Mouse (Mus musculus): ENCODE data around the gene Ddias.

DNA sequence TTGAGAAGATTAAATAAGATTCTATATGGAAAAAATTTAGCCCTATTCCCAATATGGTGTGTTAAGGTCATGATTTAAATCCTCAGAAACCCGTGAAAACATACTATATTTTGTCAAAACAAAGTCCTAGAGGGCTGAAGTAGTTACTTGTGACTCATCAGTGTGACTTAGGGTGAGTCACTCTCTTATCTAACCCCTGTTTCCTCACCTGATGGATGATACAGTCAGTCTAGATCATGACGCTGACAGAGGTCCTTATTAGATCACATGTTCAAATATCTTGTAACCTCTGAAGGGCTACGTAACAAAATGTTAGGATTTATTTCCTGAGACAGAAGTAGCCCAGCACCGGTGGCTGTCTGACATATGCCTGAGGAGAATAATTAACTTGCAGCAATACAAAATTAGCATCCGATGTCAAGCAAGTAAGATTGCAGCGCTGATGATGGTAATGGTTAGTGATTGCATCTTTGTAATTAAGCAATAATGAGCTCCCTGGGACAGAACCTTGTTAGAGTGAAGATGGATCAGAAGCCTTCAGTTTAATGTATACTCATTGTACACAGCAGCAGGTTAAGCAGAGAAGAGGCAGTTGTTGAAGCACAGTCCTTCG lies 62.3 kb downstream of the Ddias start:
- TF ChIP-seq CTCF (IDR thresholded peaks at IDR 0.05; ENCODE audit: insufficient read depth, low read depth, low read length), result no peak
- no peak for TF ChIP-seq POLR2A (IDR thresholded peaks at IDR 0.05; ENCODE audit: insufficient read depth, low read depth, low read length)
